Mouse (Mus musculus) spleen, adult 2 months (tissue): ENCODE results near the gene Ikzf2.

Source experiments
- CTCF ChIP-seq: fragments of 200-500 bp; IDR thresholded peaks from 2 replicates; pipeline ENCODE4 v1.5.1; 2011; ENCODE audit warnings: mild to moderate bottlenecking, inconsistent platforms; ENCODE audit not compliant: insufficient read depth, insufficient read length, insufficient replicate concordance; ENCODE audit errors: extremely low read depth
- POLR2A ChIP-seq: fragments of 200-500 bp; IDR thresholded peaks from 2 replicates; pipeline ENCODE4 v1.6.1; 2011; ENCODE audit warnings: low read depth, low read length, inconsistent platforms

GRCm38 (mm10) chr1:69519356-69519755, 167.7 kb downstream of the Ikzf2 start:
- no peak for TF ChIP-seq CTCF
- no peak for TF ChIP-seq POLR2A
